Mouse (Mus musculus): ENCODE results near the gene Zdhhc6. TPM values are rescaled to one million over a fixed set of nuclear protein-coding genes. Genes with fewer than 3 reads are reported as not detected.

The Zdhhc6 gene
- polyA plus RNA-seq, 1 experiment = 810 TPM

DNA sequence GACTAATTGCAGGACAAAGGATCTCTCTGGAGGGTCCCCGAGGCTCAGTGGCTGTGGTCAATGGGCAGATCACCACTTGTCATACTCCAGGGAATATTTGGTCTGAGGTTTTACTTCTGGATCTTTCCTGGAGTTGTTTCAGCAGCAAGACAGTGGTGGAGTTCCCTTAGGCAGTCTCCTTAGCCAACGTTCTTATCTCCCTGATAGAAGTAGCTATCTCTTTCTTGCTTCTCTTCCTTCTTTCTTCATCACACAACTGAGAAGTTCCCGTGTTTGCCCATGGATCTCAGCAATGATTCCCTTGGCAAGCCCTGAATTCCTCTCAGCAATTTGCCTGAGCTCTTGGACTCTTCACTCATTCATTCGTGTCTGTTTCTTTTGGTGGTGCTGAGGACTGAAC, 39.7 kb downstream of the Zdhhc6 start:
- 76% methylated on average over 4 of the region's 4 CpGs for WGBS
- no peaks in the 10 kb centered on the region for H3K4me1 ChIP-seq (ENCODE audit: control insufficient read depth, insufficient read depth, low read length)
- no peak overlapping the region for H3K4me3 ChIP-seq (ENCODE audit: insufficient read depth, low read depth, low read length)
- H3K27ac ChIP-seq (ENCODE audit: insufficient read depth, low read depth, low read length) = no peak overlapping the region
- TF ChIP-seq CTCF (IDR thresholded peaks at IDR 0.05; ENCODE audit: insufficient read depth, low read depth, low read length) (no peak), POLR2A (IDR thresholded peaks at IDR 0.05; ENCODE audit: insufficient read depth, low read depth, low read length) (no peak)

DNA sequence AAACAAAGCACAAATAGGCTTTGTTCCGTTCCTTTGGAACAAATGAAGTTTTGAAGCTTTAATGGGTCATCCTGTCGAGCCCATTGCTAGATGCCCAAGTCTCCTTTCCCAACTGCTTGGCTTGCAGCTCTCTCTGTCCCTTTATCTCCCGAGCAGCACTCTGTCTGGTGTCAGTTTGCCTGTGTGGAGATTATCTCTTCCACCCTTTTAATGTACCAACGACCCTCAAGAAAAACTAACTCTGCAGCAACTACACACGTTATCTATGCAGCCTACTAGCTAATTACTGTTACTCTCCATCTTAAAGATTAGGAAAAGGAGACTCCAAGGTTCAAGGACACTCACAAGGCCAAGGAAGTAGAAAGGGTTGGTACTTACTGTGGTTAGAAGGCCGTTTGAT, 42.5 kb downstream of the Zdhhc6 start:
- peaks cover 5% of the 10 kb centered on the region; the same call in 1 of the 2 replicates for H3K4me1 ChIP-seq (ENCODE audit: control insufficient read depth, insufficient read depth, low read length)
- H3K4me3 ChIP-seq (ENCODE audit: insufficient read depth, low read depth, low read length) = no peak overlapping the region
- TF ChIP-seq POLR2A (IDR thresholded peaks at IDR 0.05; ENCODE audit: insufficient read depth, low read depth, low read length) (no peak), CTCF (IDR thresholded peaks at IDR 0.05; ENCODE audit: insufficient read depth, low read depth, low read length) (no peak)
- 82% methylated on average over 6 of the region's 6 CpGs for WGBS
- no peak overlapping the region for H3K27ac ChIP-seq (ENCODE audit: insufficient read depth, low read depth, low read length)

DNA sequence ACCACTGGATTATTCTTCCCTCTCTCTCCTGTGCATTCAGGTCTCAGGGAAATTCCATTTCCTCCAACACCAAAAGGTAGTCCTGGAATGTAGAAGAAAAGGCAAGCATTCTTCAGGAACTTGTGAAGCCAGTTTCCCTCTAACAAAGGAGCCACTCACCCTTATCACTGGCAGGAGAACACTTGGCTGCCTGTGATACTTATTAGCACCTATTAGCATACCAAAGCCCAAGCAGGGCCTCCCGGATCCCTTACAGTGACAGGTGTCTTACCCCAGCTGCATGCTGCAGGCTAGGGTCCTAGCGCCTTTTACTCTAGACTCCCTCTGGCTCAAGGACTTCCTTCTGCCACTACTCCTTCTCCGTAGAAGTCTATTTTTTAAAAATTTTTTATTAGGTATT, 44.4 kb downstream of the Zdhhc6 start:
- no peak for TF ChIP-seq POLR2A (IDR thresholded peaks at IDR 0.05; ENCODE audit: insufficient read depth, low read depth, low read length)
- TF ChIP-seq CTCF (IDR thresholded peaks at IDR 0.05; ENCODE audit: insufficient read depth, low read depth, low read length) = no peak
- no peak overlapping the region for H3K27ac ChIP-seq (ENCODE audit: insufficient read depth, low read depth, low read length)
- no peak overlapping the region for H3K4me3 ChIP-seq (ENCODE audit: insufficient read depth, low read depth, low read length)
- WGBS = 60% methylated on average over 3 of the region's 3 CpGs
- peaks cover 5% of the 10 kb centered on the region; the same call in 1 of the 2 replicates for H3K4me1 ChIP-seq (ENCODE audit: control insufficient read depth, insufficient read depth, low read length)

DNA sequence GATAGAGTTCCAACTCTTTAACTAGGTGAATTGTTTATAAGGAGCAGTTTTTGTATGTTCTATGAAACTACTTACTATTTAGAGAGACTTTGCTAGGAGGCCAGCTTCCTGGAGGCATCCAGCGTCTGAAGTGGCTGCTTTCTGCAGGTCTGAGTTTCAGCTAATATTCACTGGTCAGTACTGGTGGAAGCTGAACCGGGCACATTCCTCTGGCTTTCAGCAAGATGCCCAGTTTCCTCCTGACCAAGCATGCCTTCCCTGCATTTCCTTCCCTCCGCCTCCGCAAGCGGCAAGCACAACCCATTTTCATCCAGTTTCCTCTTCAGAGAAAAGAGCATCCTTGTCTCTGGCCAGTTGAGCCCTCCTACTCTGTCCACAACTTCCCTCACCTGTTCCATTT, 46.8 kb downstream of the Zdhhc6 start:
- TF ChIP-seq CTCF (IDR thresholded peaks at IDR 0.05; ENCODE audit: insufficient read depth, low read depth, low read length) (no peak), POLR2A (IDR thresholded peaks at IDR 0.05; ENCODE audit: insufficient read depth, low read depth, low read length) (no peak)
- H3K4me1 ChIP-seq (ENCODE audit: control insufficient read depth, insufficient read depth, low read length) = peaks cover 5% of the 10 kb centered on the region; the same call in 1 of the 2 replicates
- no peak overlapping the region for H3K4me3 ChIP-seq (ENCODE audit: insufficient read depth, low read depth, low read length)
- WGBS = 87% methylated on average over 5 of the region's 5 CpGs
- H3K27ac ChIP-seq (ENCODE audit: insufficient read depth, low read depth, low read length) = no peak overlapping the region

DNA sequence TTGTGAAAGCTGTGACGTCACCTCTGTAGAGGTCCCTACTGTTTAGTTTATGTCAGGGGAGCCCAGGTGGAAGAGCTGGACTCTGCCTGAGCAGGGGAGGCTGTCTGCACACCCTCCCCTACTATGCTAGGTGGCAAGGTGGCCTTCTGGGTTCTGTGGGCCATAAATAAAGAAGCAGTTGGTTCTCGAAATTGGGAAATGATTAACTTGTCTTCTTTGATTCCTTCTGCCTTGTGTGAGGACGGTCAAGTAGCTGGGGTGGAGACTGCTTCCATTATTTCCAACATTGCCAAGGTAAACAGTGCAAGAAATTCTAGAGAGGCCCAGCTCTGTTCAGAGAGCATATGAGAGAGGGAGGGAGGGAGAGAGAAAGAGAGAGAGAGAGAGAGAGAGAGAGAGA, 47.7 kb downstream of the Zdhhc6 start:
- H3K4me1 ChIP-seq (ENCODE audit: control insufficient read depth, insufficient read depth, low read length) = peaks cover 5% of the 10 kb centered on the region; the same call in 1 of the 2 replicates
- H3K4me3 ChIP-seq (ENCODE audit: insufficient read depth, low read depth, low read length) = no peak overlapping the region
- 85% methylated on average over 3 of the region's 3 CpGs for WGBS
- no peak overlapping the region for H3K27ac ChIP-seq (ENCODE audit: insufficient read depth, low read depth, low read length)
- TF ChIP-seq CTCF (IDR thresholded peaks at IDR 0.05; ENCODE audit: insufficient read depth, low read depth, low read length) (no peak), POLR2A (IDR thresholded peaks at IDR 0.05; ENCODE audit: insufficient read depth, low read depth, low read length) (no peak)

DNA sequence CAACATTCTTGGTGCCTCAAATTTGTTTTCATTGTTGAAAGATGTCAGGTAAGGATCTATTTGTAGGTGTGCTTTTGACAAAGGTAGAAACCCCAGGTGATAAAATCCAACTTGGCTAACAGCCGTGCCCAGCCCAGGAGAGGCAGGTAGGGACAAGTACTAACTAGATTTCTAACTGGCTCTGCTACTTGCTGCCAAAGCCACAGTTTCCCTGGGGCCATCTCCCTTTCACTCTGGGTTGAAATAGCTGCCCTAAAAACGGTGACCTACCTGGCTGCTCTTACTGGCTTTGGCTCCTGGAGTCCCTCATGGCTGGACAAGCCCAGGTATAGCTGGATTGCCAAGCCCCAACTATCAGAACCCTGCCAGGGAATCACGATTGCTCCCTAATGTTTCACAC, 49.0 kb downstream of the Zdhhc6 start:
- H3K4me3 ChIP-seq (ENCODE audit: insufficient read depth, low read depth, low read length) = no peak overlapping the region
- WGBS = 89% methylated on average over 3 of the region's 3 CpGs
- H3K4me1 ChIP-seq (ENCODE audit: control insufficient read depth, insufficient read depth, low read length) = peaks cover 5% of the 10 kb centered on the region; the same call in 1 of the 2 replicates
- no peak for TF ChIP-seq CTCF (IDR thresholded peaks at IDR 0.05; ENCODE audit: insufficient read depth, low read depth, low read length)
- no peak for TF ChIP-seq POLR2A (IDR thresholded peaks at IDR 0.05; ENCODE audit: insufficient read depth, low read depth, low read length)
- H3K27ac ChIP-seq (ENCODE audit: insufficient read depth, low read depth, low read length) = no peak overlapping the region

DNA sequence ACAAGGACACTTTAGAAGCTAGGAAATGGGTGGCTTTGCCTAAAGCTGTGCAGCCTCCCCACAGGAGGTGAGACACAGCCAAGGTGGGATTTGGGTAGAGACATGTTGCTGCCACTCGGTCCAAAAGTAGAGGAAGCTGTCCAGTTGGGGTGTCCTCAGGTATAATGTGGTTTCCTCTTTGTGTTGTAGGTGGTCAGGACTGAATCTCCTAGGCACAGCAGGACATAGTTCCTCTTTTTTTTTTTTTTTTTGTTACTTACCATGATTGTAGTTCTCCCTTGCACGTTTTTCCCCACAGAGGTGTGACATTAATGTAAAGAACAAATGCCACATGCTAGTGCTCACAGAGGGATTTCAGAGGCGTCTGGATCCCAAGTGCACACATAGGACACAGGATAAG, 50.6 kb downstream of the Zdhhc6 start:
- H3K4me1 ChIP-seq (ENCODE audit: control insufficient read depth, insufficient read depth, low read length) = peaks cover 4% of the 10 kb centered on the region; the same call in 1 of the 2 replicates
- WGBS = 83% methylated on average over 3 of the region's 3 CpGs
- H3K4me3 ChIP-seq (ENCODE audit: insufficient read depth, low read depth, low read length) = no peak overlapping the region
- TF ChIP-seq POLR2A (IDR thresholded peaks at IDR 0.05; ENCODE audit: insufficient read depth, low read depth, low read length) (no peak), CTCF (IDR thresholded peaks at IDR 0.05; ENCODE audit: insufficient read depth, low read depth, low read length) (no peak)
- no peak overlapping the region for H3K27ac ChIP-seq (ENCODE audit: insufficient read depth, low read depth, low read length)

DNA sequence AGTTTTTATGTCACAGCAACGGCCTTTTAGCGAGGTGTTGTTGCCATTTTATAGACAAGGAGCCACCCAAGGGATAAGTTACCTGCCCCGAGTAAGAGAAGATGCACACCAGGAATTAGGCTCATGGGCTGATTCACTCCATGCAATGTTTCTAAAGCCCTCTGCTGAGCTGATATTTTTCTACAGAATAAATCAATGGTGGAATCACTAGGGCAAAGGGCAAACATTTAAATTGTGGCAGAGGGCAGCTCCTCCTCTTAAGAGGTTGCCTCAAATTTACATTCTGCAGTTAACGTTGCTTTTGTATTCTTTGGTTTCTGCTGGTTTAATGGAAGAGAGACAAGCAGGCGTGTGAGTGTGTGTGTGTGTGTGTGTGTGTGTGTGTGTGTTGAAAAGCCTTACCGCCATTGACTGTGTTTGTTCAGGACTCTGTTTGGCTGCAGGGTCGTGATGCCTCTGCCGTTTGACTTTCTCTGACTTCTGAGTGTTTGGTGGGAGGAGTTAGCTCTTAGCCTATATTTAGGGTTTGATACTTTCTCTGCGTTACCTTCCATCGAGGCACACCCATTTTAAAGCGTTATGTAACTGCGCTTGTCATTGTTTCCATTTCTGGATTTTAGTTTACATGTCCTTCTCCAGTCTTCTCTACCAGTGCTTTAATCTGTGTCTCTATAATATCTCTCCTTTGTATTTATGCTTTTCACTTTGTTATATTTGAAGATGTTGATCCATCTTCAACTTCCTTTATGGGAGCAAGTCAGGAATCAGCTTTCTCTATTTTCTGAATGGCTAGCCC, 55.2 kb downstream of the Zdhhc6 start:
- no peaks in the 10 kb centered on the region for H3K4me1 ChIP-seq (ENCODE audit: control insufficient read depth, insufficient read depth, low read length)
- no peak overlapping the region for H3K4me3 ChIP-seq (ENCODE audit: insufficient read depth, low read depth, low read length)
- no peak overlapping the region for H3K27ac ChIP-seq (ENCODE audit: insufficient read depth, low read depth, low read length)
- no peak for TF ChIP-seq CTCF (IDR thresholded peaks at IDR 0.05; ENCODE audit: insufficient read depth, low read depth, low read length)
- no peak for TF ChIP-seq POLR2A (IDR thresholded peaks at IDR 0.05; ENCODE audit: insufficient read depth, low read depth, low read length)
- 79% methylated on average over 12 of the region's 12 CpGs for WGBS

DNA sequence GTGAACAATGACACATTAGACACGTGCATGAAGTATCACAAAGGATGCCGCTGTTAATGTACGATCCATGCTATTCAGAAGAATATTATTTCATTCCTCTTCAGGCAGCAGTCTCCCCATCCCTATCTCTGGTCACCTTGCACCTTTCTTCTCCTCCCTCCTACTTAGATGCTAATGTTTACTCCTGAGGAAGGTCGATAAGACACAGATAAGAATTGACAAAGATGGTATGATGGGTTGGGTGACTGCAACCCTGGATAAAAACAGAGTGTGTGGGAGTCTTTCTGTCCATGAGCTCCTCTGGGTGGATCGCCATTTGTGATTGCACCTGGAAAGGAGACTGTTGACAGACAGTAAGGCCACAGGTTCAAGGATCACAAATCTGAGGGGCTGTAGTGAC, 57.3 kb downstream of the Zdhhc6 start:
- no peak overlapping the region for H3K27ac ChIP-seq (ENCODE audit: insufficient read depth, low read depth, low read length)
- WGBS = 95% methylated on average over 5 of the region's 5 CpGs
- no peak overlapping the region for H3K4me3 ChIP-seq (ENCODE audit: insufficient read depth, low read depth, low read length)
- peaks cover 5% of the 10 kb centered on the region; the same call in 1 of the 2 replicates for H3K4me1 ChIP-seq (ENCODE audit: control insufficient read depth, insufficient read depth, low read length)
- TF ChIP-seq POLR2A (IDR thresholded peaks at IDR 0.05; ENCODE audit: insufficient read depth, low read depth, low read length) (no peak), CTCF (IDR thresholded peaks at IDR 0.05; ENCODE audit: insufficient read depth, low read depth, low read length) (no peak)

Data from olfactory bulb, adult 2 months (tissue).